Mouse (Mus musculus) layer of hippocampus, adult 2 months (tissue): ENCODE results near the gene Nfix. TPM values are rescaled to one million over a fixed set of nuclear protein-coding genes. Genes with fewer than 3 reads are reported as not detected.

Experiments
- DNase-seq, 2 experiments: peaks; one replicate each; pipeline ENCODE4 v3.0.0; 2022; ENCODE audit warnings: low spot score in 2 of 2
- H3K27ac ChIP-seq: fragments of 200-600 bp; 2 replicates; pipeline ENCODE4 v1.8.1; 2022
- H3K4me3 ChIP-seq: fragments of 200-600 bp; 2 replicates; pipeline ENCODE4 v1.8.1; 2022; ENCODE audit warnings: mild to moderate bottlenecking
- CTCF ChIP-seq: fragments of 200-600 bp; conservative IDR thresholded peaks from 2 replicates; pipeline ENCODE4 v1.8.1; 2022; ENCODE audit warnings: antibody characterized with exemption, mild to moderate bottlenecking, moderate library complexity
- total RNA-seq, 2 experiments: library from RNA; stranded (reverse); gene quantifications; 2 replicates each; pipeline ENCODE4 v1.2.3; 2021

Nfix gene
- total RNA-seq, 2 experiments from 2014 or later = 408 to 482 TPM

DNA sequence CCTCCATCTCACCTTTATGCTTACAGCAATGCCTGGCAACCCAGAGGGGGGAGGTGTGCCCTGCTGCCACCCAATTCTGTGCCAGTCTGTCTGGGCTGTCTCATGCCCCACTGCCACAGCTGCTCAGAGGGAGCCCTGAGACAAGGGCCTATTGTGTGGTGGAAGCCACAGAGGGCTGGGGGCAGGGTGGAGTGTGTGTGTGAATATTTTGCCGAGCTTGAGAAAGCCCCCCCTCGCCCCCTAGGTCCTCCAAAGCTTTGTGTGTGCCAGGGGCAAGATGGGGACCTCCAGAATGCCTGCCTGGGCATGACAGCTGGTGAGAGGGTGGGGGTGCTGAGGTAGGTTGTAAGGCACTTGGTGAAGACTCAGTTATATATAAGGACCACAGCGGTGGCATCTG is 71.7 kb downstream of the Nfix start:
- no peak for TF ChIP-seq CTCF
- peak; percentile 52 to 55 for DNase-seq
- H3K4me3 ChIP-seq = no peak overlapping the region
- peak overlapping the region; percentile 93 for H3K27ac ChIP-seq

DNA sequence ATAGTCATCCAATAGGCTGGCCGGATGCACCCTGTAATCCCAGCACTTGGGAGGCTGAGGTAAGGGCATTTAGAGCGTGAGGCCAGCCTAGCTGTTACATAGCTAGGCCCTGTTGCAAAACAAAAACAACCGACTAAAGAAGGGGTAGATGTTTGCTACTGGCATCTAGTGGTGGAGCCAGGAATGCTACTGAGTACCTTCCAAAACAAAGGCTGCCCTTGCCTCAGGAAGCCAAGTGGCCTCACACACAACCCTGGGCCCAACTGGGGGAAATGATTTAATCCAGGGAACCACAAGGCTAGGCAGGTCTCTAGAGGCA is 74.2 kb downstream of the Nfix start:
- Histone ChIP-seq H3K4me3 (no peak overlapping the region), H3K27ac (peak overlapping the region; percentile 93)
- no peak for DNase-seq
- TF ChIP-seq CTCF = peak; percentile 85

DNA sequence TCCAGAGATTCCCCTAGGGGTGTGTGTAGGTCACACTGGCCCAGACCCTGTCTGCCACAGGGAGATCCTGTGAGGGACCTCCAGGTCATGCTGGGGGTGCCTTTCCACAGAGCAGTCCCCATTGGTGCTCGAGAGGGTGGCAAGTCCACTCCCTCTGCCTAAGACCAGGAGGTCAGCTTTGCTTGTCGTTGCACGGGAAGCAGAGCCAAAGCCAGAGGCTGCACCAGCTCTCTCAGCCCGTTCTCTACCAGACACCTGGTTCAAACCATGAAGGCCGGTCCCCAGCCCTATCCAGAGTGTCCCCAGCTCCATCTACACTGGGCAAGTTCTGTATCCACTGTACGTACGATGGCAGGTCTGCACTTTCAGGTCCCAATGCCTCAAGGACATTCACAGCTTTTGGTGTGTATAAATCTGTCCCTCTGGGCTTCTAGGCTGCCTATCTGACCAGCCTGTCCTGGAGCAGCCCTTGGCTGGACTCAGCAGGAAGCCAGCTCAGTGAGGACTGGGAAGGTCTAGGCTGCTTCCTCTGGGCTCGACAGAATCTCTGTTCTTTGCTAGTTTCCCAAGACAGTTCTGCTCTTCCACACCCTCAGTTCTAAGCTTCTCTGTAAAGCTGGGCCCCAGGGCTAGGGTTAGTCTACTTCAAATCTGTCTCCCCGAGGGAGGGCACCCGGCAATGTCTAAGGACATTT is 74.8 kb downstream of the Nfix start:
- TF ChIP-seq CTCF = no peak
- no peak for DNase-seq
- peak overlapping the region; percentile 93 for H3K27ac ChIP-seq
- no peak overlapping the region for H3K4me3 ChIP-seq

DNA sequence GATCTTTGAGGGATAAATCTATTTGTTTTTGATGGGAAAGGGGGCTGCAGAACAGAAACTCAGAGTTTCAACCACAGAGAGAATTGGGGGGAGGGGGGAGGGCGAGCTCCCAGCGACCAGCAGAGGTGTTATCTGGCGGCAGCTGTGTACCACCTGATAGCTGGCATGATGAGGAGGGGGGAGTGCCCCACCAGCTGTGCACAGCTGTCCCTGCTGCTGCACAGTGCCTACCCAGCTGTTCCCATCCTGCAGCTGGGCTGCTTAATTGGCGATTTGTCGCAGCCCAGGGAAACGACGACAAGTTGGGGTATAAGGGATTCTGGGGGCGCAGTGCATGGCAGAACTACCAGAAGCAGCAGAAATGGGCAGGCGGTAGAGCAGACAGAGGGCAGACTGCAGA is 75.5 kb downstream of the Nfix start:
- Histone ChIP-seq H3K27ac (peak overlapping the region; percentile 93), H3K4me3 (no peak overlapping the region)
- no peak for TF ChIP-seq CTCF
- no peak for DNase-seq

GRCm38 (mm10) chr8:84723571-84723900 is 76.6 kb downstream of the Nfix start:
- H3K27ac ChIP-seq = peak overlapping the region; percentile 93
- TF ChIP-seq CTCF = no peak
- DNase-seq = no peak
- no peak overlapping the region for H3K4me3 ChIP-seq

- peak; percentile 24; the same call in 1 of the 2 replicates for TF ChIP-seq CTCF
- no peak within 1 kb of the TSS; the same call in 1 of the 2 replicates for H3K4me3 ChIP-seq
- peak; percentile 66 to 69 for DNase-seq
- H3K27ac ChIP-seq = peak within 1 kb of the TSS; percentile 93
Measured at GRCm38 (mm10) chr8:84722850-84723570, 77.1 kb downstream of the Nfix start, which contains the start of gene G430095P16Rik. Gene G430095P16Rik, plus strand, starts transcription at chr8:84723007.

GRCm38 (mm10) chr8:84722530-84722849 is 77.7 kb downstream of the Nfix start:
- TF ChIP-seq CTCF = no peak
- Histone ChIP-seq H3K27ac (peak overlapping the region; percentile 93), H3K4me3 (no peak overlapping the region; the same call in 1 of the 2 replicates)
- DNase-seq = no peak

DNA sequence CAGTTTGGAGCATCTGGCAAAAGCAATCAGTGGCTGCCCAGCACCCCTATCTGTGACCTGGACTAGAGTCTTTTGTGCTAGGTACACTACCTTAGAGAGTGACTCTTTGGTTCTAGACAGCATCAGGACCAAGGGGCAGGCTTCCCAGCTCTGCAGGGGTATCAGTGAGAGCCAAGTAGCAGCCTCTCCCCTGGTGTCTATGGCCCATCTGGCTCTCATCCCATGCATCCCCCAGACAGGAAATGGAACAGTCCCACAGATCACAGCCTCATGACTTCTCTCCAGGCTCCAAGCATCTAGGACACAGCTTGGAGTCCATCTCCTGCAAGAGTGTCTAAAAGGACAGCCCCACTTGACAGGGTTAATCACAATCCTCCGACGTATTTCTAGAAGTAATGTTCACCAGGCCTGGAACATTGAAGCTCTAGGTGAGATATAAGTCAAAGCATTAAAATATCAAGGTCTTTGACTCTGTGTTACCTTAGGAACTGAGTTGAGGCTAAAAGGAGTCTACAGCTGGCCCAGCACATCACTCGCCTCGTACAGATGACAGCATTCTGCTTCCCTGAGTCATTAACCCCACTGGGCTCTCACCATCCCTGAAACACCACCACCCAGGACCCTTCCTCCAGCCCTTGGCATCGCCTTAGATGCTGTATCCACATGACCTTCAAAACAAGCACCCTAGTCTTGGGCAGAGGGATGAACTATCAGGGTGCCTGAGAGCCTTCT is 81.0 kb downstream of the Nfix start:
- Histone ChIP-seq H3K4me3 (no peak overlapping the region), H3K27ac (peak overlapping the region; percentile 93)
- TF ChIP-seq CTCF = no peak
- no peak for DNase-seq

- Histone ChIP-seq H3K27ac (peak overlapping the region; percentile 93), H3K4me3 (no peak overlapping the region)
- DNase-seq = no peak
- TF ChIP-seq CTCF = no peak
Measured at GRCm38 (mm10) chr8:84718476-84718875, 81.7 kb downstream of the Nfix start.

DNA sequence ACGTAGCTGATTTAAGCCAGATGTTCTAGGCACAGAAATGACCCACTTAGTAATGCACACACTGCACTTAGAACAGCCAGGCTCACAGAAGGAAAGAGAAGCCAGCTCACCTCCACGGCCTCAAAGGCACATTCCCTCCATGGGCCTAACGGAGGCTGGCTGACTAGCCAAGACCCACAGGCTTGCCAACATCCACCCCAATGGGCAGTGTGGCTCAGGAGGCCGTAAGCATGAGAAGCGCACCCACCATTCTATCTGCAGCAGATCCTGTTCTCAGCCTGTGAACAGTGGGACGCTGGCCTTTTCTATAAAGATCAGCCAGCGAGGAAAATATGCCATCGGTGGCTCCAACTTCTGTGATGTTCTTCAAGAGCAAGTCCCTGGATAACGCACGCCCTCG is 83.4 kb downstream of the Nfix start:
- Histone ChIP-seq H3K4me3 (no peak overlapping the region), H3K27ac (peak overlapping the region; percentile 32)
- no peak for TF ChIP-seq CTCF
- no peak for DNase-seq

GRCm38 (mm10) chr8:84715893-84716468 is 84.2 kb downstream of the Nfix start:
- Histone ChIP-seq H3K4me3 (no peak overlapping the region), H3K27ac (peak overlapping the region; percentile 85)
- DNase-seq = no peak
- TF ChIP-seq CTCF = no peak

- Histone ChIP-seq H3K27ac (peak overlapping the region; percentile 85), H3K4me3 (no peak overlapping the region)
- no peak for DNase-seq
- TF ChIP-seq CTCF = no peak
Measured at GRCm38 (mm10) chr8:84714161-84714560, 86.0 kb downstream of the Nfix start.

GRCm38 (mm10) chr8:84713381-84713780 is 86.8 kb downstream of the Nfix start:
- peak overlapping the region; percentile 85 for H3K27ac ChIP-seq
- no peak overlapping the region for H3K4me3 ChIP-seq
- no peak for DNase-seq
- no peak for TF ChIP-seq CTCF
